Mouse (Mus musculus) limb, embryonic 11.5 days (tissue): ENCODE measurements around the gene Ube2d2b. TPM values are rescaled to one million over a fixed set of nuclear protein-coding genes. Genes with fewer than 3 reads are reported as not detected.

ENCODE experiments used
- ATAC-seq: fragments of 200-750 bp; cut with Nextera tagmentation; 2 replicates; pipeline ENCODE4 v1.8.0; 2017; ENCODE audit warnings: low read depth; ENCODE audit not compliant: insufficient number of reproducible peaks, low FRiP score, low TSS enrichment
- DNase-seq: peaks from one replicate; pipeline ENCODE4 v3.0.0-alpha.2; 2015; ENCODE audit warnings: low spot score
- H3K27ac ChIP-seq: fragments of 300-500 bp; sonication (generic); replicated peaks from 2 replicates; pipeline ENCODE4 v1.5.1; 2014; ENCODE audit warnings: low read depth, mild to moderate bottlenecking, low read length
- H3K27me3 ChIP-seq: fragments of 300-500 bp; sonication (generic); 2 replicates; pipeline ENCODE4 v1.6.1; 2014; ENCODE audit warnings: mild to moderate bottlenecking, low read length, mixed read lengths; ENCODE audit not compliant: control insufficient read depth, insufficient read depth
- H3K36me3 ChIP-seq: fragments of 300-500 bp; sonication (generic); 2 replicates; pipeline ENCODE4 v1.6.1; 2014; ENCODE audit warnings: mild to moderate bottlenecking, low read length, moderate library complexity, mixed read lengths; ENCODE audit not compliant: control insufficient read depth, insufficient read depth
- H3K4me1 ChIP-seq: fragments of 300-500 bp; sonication (generic); 2 replicates; pipeline ENCODE4 v1.6.1; 2014; ENCODE audit warnings: low read length, mixed read lengths; ENCODE audit not compliant: control insufficient read depth, insufficient read depth
- H3K4me2 ChIP-seq: fragments of 300-500 bp; sonication (generic); 2 replicates; pipeline ENCODE4 v1.6.1; 2014; ENCODE audit warnings: low read depth, mild to moderate bottlenecking, moderate library complexity; ENCODE audit not compliant: severe bottlenecking
- H3K4me3 ChIP-seq: fragments of 300-500 bp; sonication (generic); 2 replicates; pipeline ENCODE4 v1.5.1; 2014; ENCODE audit warnings: low read depth, low read length
- H3K9ac ChIP-seq: fragments of 300-500 bp; sonication (generic); 2 replicates; pipeline ENCODE4 v1.6.1; 2014; ENCODE audit warnings: mild to moderate bottlenecking, low read length
- H3K9me3 ChIP-seq: fragments of 300-500 bp; sonication (generic); 2 replicates; pipeline ENCODE4 v1.6.1; 2016; ENCODE audit warnings: low read length; ENCODE audit not compliant: control insufficient read depth
- WGBS: fragments of 180-500 bp; shearing (Covaris S2); extraction: QIAGEN DNeasy Blood & Tissue Kit; methylation state at CpG from one replicate; pipeline ENCODE4 v1.1.7; 2014; 5-methylcytosine and 5-hydroxymethylcytosine counted together
- polyA plus RNA-seq: library from polyadenylated mRNA; unstranded; fragments of >200 nt; fragmentation: Nextera tagmentation; extraction: Ambion mirVana; gene quantifications from 2 replicates; pipeline ENCODE4 v1.2.1, GENCODE M21; 2014

Gene Ube2d2b
- polyA plus RNA-seq, 1 experiment from 2014 or later, result 0.23 TPM

- Histone ChIP-seq H3K36me3 (peaks cover 3% of the 10 kb centered on the region), H3K9me3 (no peaks in the 10 kb centered on the region), H3K27ac (no peak overlapping the region), H3K27me3 (no peaks in the 10 kb centered on the region), H3K4me3 (no peak overlapping the region), H3K4me1 (no peaks in the 10 kb centered on the region), H3K4me2 (no peak overlapping the region), H3K9ac (no peak overlapping the region)
- ATAC-seq, result no peak
- WGBS, result 92% methylated on average over 6 of the region's 6 CpGs
- DNase-seq, result no peak
These were observed 31.6 kb upstream of the Ube2d2b start for GRCm38 (mm10) chr5:107798290-107798689.

GRCm38 (mm10) chr5:107801234-107801633 is 28.7 kb upstream of the Ube2d2b start:
- Histone ChIP-seq H3K4me1 (no peaks in the 10 kb centered on the region), H3K9ac (no peak overlapping the region), H3K27me3 (no peaks in the 10 kb centered on the region), H3K9me3 (no peaks in the 10 kb centered on the region), H3K4me3 (no peak overlapping the region), H3K27ac (no peak overlapping the region), H3K4me2 (no peak overlapping the region), H3K36me3 (peaks cover 3% of the 10 kb centered on the region; the same call in 1 of the 2 replicates)
- DNase-seq, result no peak
- WGBS, result 73% methylated on average over 2 of the region's 2 CpGs
- ATAC-seq, result no peak

- H3K27me3 ChIP-seq, result no peaks in the 10 kb centered on the region
- ATAC-seq (no peak), DNase-seq (no peak)
- H3K4me1 ChIP-seq, result no peaks in the 10 kb centered on the region
- H3K4me3 ChIP-seq, result no peak overlapping the region
- H3K9ac ChIP-seq, result no peak overlapping the region
- H3K27ac ChIP-seq, result no peak overlapping the region
- H3K9me3 ChIP-seq, result no peaks in the 10 kb centered on the region
- H3K4me2 ChIP-seq, result no peak overlapping the region
- H3K36me3 ChIP-seq, result no peaks in the 10 kb centered on the region; the same call in 1 of the 2 replicates
These were observed 27.3 kb upstream of the Ube2d2b start for GRCm38 (mm10) chr5:107802621-107803020.

GRCm38 (mm10) chr5:107807496-107807895 is 22.4 kb upstream of the Ube2d2b start:
- Histone ChIP-seq H3K9ac (no peak overlapping the region), H3K4me2 (no peak overlapping the region), H3K4me1 (no peaks in the 10 kb centered on the region), H3K36me3 (peaks cover 2% of the 10 kb centered on the region; the same call in 1 of the 2 replicates), H3K4me3 (no peak overlapping the region), H3K27me3 (no peaks in the 10 kb centered on the region), H3K27ac (no peak overlapping the region), H3K9me3 (no peaks in the 10 kb centered on the region)
- 80% methylated on average over 4 of the region's 4 CpGs for WGBS
- DNase-seq (no peak), ATAC-seq (no peak)

GRCm38 (mm10) chr5:107814651-107815050 is 15.2 kb upstream of the Ube2d2b start:
- no peak for DNase-seq
- H3K4me3 ChIP-seq, result no peak overlapping the region
- 91% methylated on average over 2 of the region's 2 CpGs for WGBS
- H3K27ac ChIP-seq, result no peak overlapping the region
- H3K9ac ChIP-seq, result no peak overlapping the region
- peaks cover 2% of the 10 kb centered on the region; the same call in 1 of the 2 replicates for H3K36me3 ChIP-seq
- ATAC-seq, result no peak
- H3K4me1 ChIP-seq, result no peaks in the 10 kb centered on the region
- H3K9me3 ChIP-seq, result no peaks in the 10 kb centered on the region
- no peak overlapping the region for H3K4me2 ChIP-seq
- no peaks in the 10 kb centered on the region for H3K27me3 ChIP-seq

GRCm38 (mm10) chr5:107822521-107822920 is 7.4 kb upstream of the Ube2d2b start:
- no peaks in the 10 kb centered on the region for H3K27me3 ChIP-seq
- no peak for DNase-seq
- 94% methylated on average over 1 of the region's 1 CpGs for WGBS

GRCm38 (mm10) chr5:107831351-107831750 is 1.5 kb downstream of the Ube2d2b start:
- ATAC-seq (no peak), DNase-seq (no peak)
- WGBS, result 95% methylated on average over 3 of the region's 3 CpGs
- Histone ChIP-seq H3K4me1 (no peaks in the 10 kb centered on the region), H3K36me3 (no peaks in the 10 kb centered on the region), H3K9ac (no peak overlapping the region), H3K27ac (no peak overlapping the region), H3K4me3 (no peak overlapping the region), H3K4me2 (no peak overlapping the region), H3K9me3 (no peaks in the 10 kb centered on the region), H3K27me3 (no peaks in the 10 kb centered on the region)

More at GRCm38 (mm10) chr5:107822521-107822920, 7.4 kb upstream of the Ube2d2b start:
- Histone ChIP-seq H3K9ac (no peak overlapping the region), H3K36me3 (no peaks in the 10 kb centered on the region), H3K27ac (no peak overlapping the region), H3K4me1 (no peaks in the 10 kb centered on the region), H3K4me3 (no peak overlapping the region), H3K4me2 (no peak overlapping the region), H3K9me3 (no peaks in the 10 kb centered on the region)
- ATAC-seq, result no peak

GRCm38 (mm10) chr5:107834287-107834686 is 4.4 kb downstream of the Ube2d2b start:
- Histone ChIP-seq H3K36me3 (no peaks in the 10 kb centered on the region), H3K4me1 (no peaks in the 10 kb centered on the region), H3K27ac (no peak overlapping the region), H3K27me3 (no peaks in the 10 kb centered on the region), H3K4me2 (no peak overlapping the region), H3K4me3 (no peak overlapping the region), H3K9ac (no peak overlapping the region), H3K9me3 (no peaks in the 10 kb centered on the region)
- DNase-seq (no peak), ATAC-seq (no peak)
- 86% methylated on average over 1 of the region's 1 CpGs for WGBS
